Mouse (Mus musculus) central nervous system, embryonic 14 days (tissue): ENCODE measurements around the gene Olfr1364. TPM values are rescaled to one million over a fixed set of nuclear protein-coding genes. Genes with fewer than 3 reads are reported as not detected.

Experiments used
- polyA plus RNA-seq: library from polyadenylated mRNA; depleted of rRNA; stranded (reverse); fragments of >200 nt; gene quantifications from 2 replicates; pipeline ENCODE4 v1.2.3, GENCODE M21; 2012; rRNA removed

The Olfr1364 gene
- not detected in 2 replicates for polyA plus RNA-seq

DNA sequence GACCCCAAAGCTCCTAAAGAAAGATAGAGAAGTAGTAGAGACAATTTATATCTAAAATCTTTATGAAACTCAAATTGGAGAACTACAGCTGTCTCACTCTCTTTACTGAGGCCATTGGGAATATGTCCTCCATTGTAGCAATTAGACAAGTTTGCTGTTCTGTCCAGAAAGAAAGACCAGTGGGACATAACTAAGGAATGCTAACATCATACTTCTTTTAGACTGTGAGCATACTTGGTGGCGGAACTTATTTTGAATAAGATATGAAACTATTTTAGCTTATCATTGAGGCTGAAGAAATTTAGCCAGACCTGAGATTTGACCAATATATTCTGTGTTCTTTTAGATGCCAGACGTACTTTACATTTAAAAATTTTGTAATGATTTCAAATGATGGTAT lies at the start of gene Olfr1364:
Gene Olfr1364, minus strand, starts transcription at position 101 of the 400 bp plus-strand sequence.

GRCm38 (mm10) chr13:21613922-21614321 lies 32.4 kb upstream of the Olfr1364 start, which contains the start of gene Olfr1362:
TSS of gene Olfr1362 (minus strand) at chr13:21614022.

GRCm38 (mm10) chr13:21559793-21560192 lies 21.8 kb downstream of the Olfr1364 start, which contains the start of gene Olfr1535:
TSS of gene Olfr1535 (minus strand) at chr13:21559893.

DNA sequence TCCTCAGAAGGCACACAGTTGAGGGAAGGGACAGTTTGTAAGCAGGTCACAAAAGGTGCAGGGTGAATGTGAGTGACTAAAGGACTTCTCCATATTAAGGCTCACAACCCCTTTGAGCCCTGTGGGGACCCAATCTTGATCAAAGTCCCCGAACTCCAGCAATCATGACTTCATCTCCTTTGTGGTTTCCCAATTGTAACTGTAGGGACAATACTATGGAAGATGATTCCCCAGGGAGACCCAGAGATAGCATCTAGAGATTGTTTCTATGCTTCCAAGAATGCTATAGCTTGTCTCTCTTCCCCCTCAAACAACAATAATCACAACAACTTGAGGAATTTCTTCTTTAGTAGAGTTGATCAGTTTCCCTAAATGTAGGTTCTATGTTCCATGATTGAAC lies 38.9 kb downstream of the Olfr1364 start, which contains the start of gene Olfr1366:
Gene Olfr1366, minus strand, starts transcription at position 101 of the 400 bp plus-strand sequence.

GRCm38 (mm10) chr13:21530781-21531201 lies 50.8 kb downstream of the Olfr1364 start, which contains the start of gene Zkscan8:
TSS of gene Zkscan8 (minus strand) at chr13:21531120.

Other genes starting within 250 kb of the Olfr1364 start
- not detected in 2 replicates for gene Olfr1367, start 234.8 kb downstream of the Olfr1364 start, polyA plus RNA-seq
- gene Zscan12, start 218.9 kb downstream of the Olfr1364 start, polyA plus RNA-seq, result 10.3 and 11.3 TPM in 2 replicates
- 74.8 and 89.9 TPM in 2 replicates for gene Zkscan3, start 179.0 kb downstream of the Olfr1364 start, polyA plus RNA-seq
- 4.3 and 4.4 TPM in 2 replicates for gene Pgbd1, start 140.7 kb downstream of the Olfr1364 start, polyA plus RNA-seq
- gene Zscan26, start 128.0 kb downstream of the Olfr1364 start, polyA plus RNA-seq, result 38.9 and 40.7 TPM in 2 replicates
- gene Nkapl, start 113.2 kb downstream of the Olfr1364 start, polyA plus RNA-seq, result 0.96 and 0.98 TPM in 2 replicates
- 5.1 and 5.3 TPM in 2 replicates for gene Zkscan4, start 102.9 kb downstream of the Olfr1364 start, polyA plus RNA-seq
- not detected in 2 replicates for gene Gm10065, start 102.3 kb downstream of the Olfr1364 start, polyA plus RNA-seq
- 0.29 and 0.33 TPM in 2 replicates for gene AK157302, start 86.5 kb downstream of the Olfr1364 start, polyA plus RNA-seq
- 4.1 and 4.4 TPM in 2 replicates for gene Gm11273, start 80.3 kb downstream of the Olfr1364 start, polyA plus RNA-seq
- 10.2 and 11.0 TPM in 2 replicates for gene Zkscan8, start 50.6 kb downstream of the Olfr1364 start, polyA plus RNA-seq
- not detected in 2 replicates for gene Olfr1366, start 39.0 kb downstream of the Olfr1364 start, polyA plus RNA-seq
- gene Olfr1535, start 21.9 kb downstream of the Olfr1364 start, polyA plus RNA-seq, result not detected in 2 replicates
- gene Olfr1362, start 32.3 kb upstream of the Olfr1364 start, polyA plus RNA-seq, result not detected in 2 replicates
- not detected in 2 replicates for gene Olfr11, start 60.8 kb upstream of the Olfr1364 start, polyA plus RNA-seq
- not detected in 2 replicates for gene Olfr1361, start 81.6 kb upstream of the Olfr1364 start, polyA plus RNA-seq
- gene Olfr1360, start 95.6 kb upstream of the Olfr1364 start, polyA plus RNA-seq, result not detected in 2 replicates
- not detected in 2 replicates for gene Olfr1359, start 116.4 kb upstream of the Olfr1364 start, polyA plus RNA-seq
- 6.6 and 13.7 TPM in 2 replicates for gene Hist1h2bl, start 134.4 kb upstream of the Olfr1364 start, polyA plus RNA-seq
- 11.5 and 14.4 TPM in 2 replicates for gene Hist1h2ai, start 134.7 kb upstream of the Olfr1364 start, polyA plus RNA-seq
- 23.9 and 36.2 TPM in 2 replicates for gene Hist1h3h, start 135.9 kb upstream of the Olfr1364 start, polyA plus RNA-seq
- 6.2 and 11.0 TPM in 2 replicates for gene Hist1h2bm, start 140.3 kb upstream of the Olfr1364 start, polyA plus RNA-seq
- 11.4 and 17.3 TPM in 2 replicates for gene Hist1h4j, start 153.3 kb upstream of the Olfr1364 start, polyA plus RNA-seq
- 23.8 and 36.9 TPM in 2 replicates for gene Hist1h4k, start 168.7 kb upstream of the Olfr1364 start, polyA plus RNA-seq
- gene Hist1h2ak, start 172.1 kb upstream of the Olfr1364 start, polyA plus RNA-seq, result 18.5 and 25.0 TPM in 2 replicates
- 5.4 and 11.4 TPM in 2 replicates for gene Hist1h2bn, start 172.4 kb upstream of the Olfr1364 start, polyA plus RNA-seq
- gene Hist1h1b, start 198.9 kb upstream of the Olfr1364 start, polyA plus RNA-seq, result 3.8 and 6.4 TPM in 2 replicates
- 22.6 and 39.5 TPM in 2 replicates for gene Hist1h3i, start 201.6 kb upstream of the Olfr1364 start, polyA plus RNA-seq
- 4.9 and 9.4 TPM in 2 replicates for gene Hist1h2an, start 205.5 kb upstream of the Olfr1364 start, polyA plus RNA-seq
- 1.1 and 1.5 TPM in 2 replicates for gene Hist1h2bp, start 205.7 kb upstream of the Olfr1364 start, polyA plus RNA-seq
- 8.2 and 8.5 TPM in 2 replicates for gene Hist1h2bq, start 228.4 kb upstream of the Olfr1364 start, polyA plus RNA-seq
- gene Hist1h2ao, start 228.7 kb upstream of the Olfr1364 start, polyA plus RNA-seq, result 0.21 TPM in 1 of 2 replicates, not detected in the other
- gene Hist1h4m, start 230.0 kb upstream of the Olfr1364 start, polyA plus RNA-seq, result 0.50 TPM in 1 of 2 replicates, not detected in the other